Mouse (Mus musculus) spleen, postnatal 14 days (tissue): ENCODE measurements around the gene Dgkh.
"Not testable (repeated sequence)": the region's sequence is repeated elsewhere in the genome, so short reads cannot be mapped to it uniquely, and the experiment has no call there.

Experiments used
- DNase-seq, 2 experiments: peaks; one replicate each; pipeline ENCODE4 v3.0.0; 2021 to 2022; ENCODE audit warnings: low spot score in 2 of 2

The Dgkh gene

DNA sequence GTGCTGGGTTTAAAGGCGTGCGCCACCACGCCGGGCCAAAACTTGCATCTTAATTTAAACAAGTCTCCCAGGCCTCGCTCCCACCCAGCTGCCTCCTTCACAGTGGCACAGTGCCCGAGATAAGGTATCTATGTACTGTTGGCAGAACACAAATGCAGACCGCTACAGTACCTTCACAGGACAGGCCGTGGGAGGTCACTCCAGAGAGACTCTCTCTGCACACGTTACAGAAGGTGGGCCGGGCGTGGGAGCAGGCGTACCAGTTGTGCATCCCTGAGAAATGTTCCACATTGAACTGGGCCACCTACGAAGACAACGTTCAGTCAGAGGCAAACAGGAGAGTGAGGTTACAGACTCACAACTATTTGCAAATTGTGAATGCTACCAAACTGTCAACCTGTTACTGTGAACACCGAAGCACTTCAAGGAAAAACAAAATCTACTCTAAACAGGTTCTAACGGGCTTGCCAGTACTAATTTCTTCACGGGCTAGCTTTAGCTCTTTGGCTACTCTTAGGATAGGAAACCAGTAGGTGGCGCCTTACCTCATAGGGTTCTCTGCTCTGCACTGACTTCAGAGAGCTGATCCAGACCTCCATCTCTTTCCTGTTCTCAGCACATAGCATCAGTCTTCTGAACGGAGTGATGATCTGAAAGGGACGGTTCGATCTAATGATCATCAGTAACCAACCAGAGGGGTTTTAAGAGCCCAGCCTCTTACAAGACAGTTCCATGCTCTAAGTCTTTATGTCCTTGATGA, 104.9 kb downstream of the Dgkh start:
- DNase-seq: peak in 1 of 2 experiments; percentile 8

DNA sequence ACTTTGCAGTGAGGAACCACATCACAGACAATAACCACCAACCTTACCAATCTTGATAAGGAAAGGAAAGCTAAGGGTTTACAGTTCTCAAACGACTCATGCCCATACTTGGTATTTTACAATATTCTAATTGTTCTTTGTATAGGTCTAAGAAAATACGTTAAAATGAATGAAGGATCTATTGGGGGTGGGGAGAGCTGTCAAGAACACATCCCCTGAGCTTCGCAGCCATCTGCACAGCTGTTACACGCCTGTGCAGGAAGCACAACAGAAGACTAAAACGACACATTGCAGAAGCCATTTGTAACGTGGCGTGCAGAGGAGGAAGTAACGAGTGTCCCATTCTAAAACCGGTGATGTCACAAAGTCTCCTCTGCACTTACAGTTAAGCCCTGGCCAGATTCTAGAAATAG, 113.7 kb downstream of the Dgkh start:
- no peak for DNase-seq

DNA sequence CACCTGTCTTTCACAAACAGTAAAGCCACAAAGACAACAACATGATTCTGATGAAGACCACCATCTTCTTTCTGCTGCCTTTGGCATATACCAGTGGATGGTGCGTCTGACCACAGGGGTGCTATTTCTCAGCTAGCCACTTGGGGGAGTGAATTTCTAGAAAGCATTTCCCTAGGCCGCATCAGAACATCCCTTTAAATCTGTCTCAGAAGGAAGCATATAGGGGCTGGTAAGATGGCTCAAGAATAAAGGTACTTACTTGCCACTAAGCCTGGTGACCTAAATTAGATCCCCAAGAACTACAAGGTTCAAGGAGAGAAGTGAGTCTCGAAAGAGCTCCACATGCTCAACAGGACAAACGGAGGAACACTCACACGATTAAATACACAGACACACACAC, 119.0 kb downstream of the Dgkh start:
- DNase-seq: no peak

DNA sequence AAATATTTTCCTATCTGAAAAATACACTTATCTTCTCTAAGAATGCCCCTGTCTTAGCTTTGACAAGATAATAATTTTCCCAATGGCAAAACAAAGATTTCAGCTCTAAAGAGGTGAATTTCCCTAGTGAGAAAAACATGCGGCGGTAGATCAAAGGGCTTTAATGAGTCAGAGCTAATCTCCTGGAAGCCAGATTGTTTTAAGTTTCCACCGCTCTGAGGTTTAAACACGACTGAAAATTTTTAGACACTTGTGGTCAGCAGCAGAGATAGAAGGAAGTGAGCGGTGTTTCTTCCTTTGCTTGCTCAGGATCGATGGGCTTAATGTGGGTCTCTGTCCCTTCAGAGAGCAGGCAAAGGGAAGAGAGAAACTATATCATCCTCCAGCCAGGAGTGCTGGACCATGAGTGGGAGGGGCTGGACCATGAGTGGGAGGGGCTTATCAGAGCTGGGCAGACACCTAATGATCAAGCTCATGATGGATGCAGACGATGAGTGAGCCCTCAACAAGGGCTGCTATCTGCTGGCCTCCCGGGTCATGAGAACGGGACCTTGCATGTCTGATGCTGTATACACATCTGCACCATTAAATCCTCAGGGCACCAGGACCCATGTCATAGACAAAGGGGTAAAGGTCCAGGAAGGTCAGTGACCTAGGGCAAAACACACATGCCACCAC, 120.3 kb downstream of the Dgkh start:
- DNase-seq: no peak

DNA sequence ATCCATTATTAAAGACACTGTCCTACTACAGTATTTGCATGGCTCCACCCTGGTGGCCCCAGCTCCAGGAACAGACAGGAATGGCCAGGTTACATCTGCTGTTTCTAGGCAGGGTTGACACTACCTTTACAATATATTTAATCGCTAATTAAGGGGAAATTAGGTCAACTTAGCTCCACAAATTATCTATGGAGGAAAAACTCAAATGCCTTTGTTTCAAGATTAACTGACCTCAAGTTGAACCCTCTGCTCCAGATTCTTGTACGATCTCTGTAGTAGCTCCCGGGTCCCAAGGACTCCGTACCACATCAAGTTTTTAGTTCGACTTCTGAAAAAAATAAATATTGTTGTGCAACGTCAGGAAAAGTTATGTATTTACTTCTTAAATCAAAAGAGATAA, 137.7 kb downstream of the Dgkh start:
- DNase-seq: no peak

DNA sequence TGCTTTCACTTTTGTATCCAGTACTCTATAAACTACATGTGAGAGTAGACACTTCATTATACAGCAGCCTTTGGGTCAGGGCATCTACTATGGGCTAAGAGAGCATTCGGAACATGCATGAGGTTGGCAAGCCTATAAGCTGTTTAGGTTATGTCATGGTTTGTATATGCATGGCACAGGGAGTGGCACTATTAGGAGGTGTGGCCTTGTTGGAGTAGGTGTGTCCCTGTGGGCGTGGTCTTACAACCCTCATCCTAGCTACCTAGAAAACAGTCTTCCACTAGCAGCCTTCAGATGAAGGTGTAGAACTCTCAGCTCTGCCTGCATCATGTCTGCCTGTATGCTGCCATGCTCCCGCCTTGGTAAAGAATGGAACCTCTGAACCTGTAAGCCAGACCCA, 139.6 kb downstream of the Dgkh start:
- no peak for DNase-seq

DNA sequence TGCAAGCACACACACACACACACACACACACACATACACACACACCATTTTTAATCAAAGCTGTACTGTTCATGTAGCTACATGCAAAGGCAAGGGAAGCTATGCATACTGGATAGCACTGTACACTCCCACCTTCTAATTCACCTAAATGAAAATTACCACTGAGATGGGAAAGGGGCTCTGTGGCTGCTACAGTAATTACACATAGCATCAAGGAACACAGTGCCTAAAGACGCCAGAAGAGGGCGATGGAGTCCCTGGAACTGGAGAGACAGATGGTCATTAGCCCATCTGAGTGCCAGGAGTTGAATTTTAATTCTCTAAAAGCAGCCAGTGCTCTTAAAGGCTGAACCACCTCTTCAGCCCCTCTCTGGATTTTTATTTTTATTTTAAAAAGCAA, 142.2 kb downstream of the Dgkh start:
- DNase-seq: peak in 1 of 2 experiments; percentile 5

DNA sequence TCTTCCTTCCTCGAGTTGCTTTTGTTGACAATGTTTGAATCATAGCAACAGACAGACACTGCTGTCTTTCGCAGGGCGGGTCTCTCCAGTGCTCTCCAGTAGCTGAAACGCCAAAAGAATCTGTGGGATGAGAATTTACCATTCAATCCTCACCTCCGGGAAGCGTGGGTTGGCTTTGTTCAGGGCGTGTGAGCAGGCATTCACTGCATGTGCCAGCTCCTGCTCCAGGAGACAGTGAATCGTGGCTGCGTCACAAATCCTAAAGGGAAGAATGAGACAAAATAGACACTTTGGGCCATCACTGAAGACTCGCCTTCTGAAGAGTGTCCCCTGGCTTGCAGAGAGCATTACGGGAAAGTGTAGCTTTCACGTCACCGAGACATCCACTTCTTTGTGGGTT, 148.4 kb downstream of the Dgkh start:
- DNase-seq: no peak

DNA sequence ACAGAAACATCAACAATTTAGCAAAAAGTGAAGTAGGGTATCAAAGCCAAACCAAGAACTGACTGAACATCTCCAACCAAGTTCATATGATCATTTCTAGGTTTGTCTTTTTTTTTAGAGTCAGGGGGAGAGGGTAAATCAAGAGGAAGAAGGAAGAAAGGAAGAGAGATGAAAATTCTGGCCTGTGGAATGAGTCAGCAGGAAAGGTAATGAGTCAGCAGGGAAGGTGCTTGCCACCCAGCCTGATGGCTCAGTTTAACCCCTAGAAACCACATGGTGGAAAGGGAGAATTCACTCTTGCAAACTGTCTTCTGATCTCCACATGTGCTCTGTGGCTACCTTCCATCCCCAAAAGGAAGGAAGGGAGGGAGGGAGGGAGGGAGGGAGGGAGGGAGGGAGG, 149.4 kb downstream of the Dgkh start:
- no peak for DNase-seq

DNA sequence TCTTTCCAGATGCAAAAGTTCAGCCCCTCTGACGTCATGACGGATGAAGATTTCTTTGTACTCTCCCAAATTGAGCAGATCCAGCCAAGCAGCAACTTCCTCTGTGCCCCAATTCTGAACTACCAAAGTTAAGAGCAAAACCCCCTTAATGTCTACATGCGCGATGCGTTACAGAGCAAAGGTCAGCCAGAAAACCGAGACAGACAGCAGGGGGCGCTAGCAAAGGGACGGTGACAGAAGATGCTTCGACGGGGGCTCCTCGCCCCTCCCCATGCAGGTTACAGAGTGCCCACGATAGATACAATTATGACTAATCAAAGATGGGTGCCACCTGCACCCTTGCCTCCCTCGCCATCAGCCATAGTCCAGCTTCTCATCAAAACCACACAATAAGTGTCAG, 156.7 kb downstream of the Dgkh start:
- no peak for DNase-seq

DNA sequence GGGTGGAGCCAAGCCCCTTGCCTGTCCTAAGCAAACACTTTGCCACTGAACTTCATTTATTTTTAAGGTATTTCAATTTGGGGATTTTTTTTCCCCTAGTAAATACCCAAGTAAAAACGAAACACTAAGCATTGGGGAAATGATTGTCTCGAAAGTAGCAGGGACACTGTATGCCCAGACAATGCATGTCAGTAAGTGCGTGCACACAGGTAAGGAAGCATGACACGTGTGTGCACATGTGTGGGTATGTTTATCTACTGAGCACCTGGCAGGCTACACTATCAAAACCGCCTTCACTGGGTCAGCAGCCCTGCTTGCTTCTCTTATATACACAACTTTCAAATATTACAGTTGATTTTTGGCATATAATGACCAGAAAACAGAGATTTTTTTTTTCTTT, 164.2 kb downstream of the Dgkh start:
- DNase-seq: no peak

DNA sequence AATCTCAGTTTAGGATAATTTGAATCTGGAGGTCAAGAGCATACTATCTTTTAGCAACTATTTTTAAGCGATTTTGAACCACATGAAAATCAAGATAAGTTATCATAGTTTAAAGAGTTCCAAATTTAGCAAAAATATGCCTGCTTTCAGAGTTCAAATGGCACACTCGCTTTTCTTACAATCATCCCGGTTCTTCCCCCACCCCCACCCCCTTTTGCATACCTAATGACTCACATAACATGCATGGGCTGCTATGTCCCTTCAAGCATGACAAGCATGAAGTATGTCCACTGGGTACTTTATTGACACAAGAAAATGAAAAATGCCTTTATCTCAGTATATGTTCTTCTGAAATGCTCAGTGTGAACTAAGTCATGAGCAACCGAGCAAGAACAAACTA, 166.1 kb downstream of the Dgkh start:
- DNase-seq: no peak

DNA sequence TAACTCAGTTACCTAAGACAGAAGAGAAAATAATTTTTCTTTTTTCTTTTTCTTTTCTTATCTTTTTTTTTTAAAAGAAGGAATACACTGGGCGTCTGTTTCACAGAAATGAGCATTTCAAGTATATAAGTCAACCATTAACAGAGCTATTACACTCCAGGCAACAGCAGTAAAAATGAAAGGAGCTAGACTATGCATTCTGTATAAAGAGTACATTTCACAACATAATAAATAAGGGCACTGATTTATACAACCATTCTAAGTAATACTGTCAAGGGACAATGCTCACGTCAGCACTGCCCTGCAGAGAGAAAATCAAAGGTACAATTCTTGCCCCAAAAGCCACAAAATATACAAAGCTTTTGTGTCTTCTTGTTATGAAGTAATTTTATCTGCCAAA, 168.3 kb downstream of the Dgkh start:
- DNase-seq: no peak

DNA sequence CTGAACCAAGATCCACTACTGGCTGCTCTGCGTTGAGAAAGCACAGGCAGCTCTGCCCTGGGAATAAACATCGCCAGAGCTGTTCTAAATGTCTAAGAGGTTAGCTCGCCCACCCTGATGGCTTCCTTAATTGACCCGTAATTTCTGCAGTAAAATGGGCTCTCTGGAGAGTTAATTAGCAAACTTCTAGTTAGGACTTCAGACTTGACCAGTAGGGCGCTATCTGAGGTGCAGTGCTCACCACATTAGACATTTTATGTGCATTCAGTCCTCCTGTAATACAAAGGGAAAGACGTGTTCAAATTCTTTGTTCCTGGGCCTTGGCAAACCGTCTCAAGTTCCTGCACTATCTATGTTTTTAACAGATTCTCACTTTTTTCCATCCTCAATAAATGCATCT, 169.4 kb downstream of the Dgkh start:
- DNase-seq: no peak

DNA sequence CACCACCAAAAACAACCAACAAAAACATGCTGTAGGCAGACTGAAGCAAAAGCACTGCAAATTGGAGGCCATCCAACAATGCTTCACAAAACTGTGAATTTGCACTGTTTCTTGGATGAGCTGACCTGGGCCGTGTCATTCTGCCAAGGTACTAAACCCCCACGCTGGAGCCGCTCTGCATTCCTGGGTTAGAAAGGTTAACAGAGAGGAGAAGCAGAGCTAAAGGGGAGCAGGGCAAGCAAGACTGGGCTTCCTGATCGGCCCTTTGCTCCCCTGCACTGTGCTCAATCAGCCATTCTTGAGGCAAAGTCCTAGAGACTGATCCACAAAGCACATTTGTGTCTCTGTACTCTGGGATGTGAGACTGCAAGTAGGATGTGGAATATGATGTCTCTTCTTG, 170.5 kb downstream of the Dgkh start:
- DNase-seq: no peak

DNA sequence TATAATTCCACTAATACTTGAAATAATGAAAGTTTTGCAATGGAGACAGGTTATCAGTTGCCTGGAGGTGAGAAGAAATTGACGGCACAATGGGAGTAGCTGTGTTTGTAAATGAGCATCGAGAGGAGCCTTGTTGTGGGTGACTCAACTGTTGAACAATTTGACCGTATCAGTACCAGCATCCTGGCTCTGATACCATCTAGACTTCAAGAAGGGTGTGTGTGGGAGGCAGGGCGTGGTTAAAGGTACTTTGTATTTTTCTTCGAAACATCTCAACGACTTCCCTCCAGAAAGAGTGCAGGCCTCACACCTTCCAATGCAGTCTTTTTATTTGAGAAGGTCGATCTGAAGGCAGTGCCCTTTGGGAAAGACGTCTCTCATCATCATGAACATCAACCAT, 173.5 kb downstream of the Dgkh start:
- DNase-seq: no peak

DNA sequence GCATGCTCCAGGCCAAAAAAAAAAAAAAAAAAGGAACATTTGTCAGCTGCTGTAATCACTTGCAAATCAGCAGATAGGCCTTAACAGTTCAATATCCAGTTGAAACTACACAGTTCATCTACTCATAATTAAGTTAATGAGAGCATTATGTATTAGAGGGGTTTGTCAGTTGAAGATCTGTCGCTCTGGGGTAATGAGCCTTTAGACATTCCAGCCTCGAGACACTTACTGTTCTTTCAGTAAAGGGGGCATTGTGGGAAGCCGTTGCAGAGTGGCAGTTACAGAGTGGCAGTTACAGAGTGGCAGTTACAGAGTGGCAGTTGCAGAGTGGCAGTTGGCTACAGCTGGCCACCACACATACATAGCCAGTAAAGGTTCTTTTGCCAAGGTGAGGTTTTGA, 177.7 kb downstream of the Dgkh start:
- not testable (repeated sequence) for DNase-seq

DNA sequence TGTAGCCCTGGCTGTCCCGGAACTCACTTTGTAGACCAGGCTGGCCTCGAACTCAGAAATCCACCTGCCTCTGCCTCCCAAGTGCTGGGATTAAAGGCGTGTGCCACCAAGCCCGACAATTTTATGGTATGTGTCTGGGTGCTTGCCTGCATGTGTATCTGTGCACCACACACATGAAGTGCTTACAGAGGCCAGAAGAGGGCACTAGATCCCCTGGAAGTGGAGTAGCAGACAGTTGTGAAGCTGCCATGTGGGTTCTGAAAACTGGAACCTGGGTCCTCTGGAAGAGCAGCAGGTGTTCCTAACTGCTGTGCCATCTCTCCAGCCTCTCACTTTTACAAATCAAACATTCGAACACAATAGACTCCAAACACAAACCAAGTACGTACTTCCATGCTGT, 178.9 kb downstream of the Dgkh start:
- DNase-seq: no peak

DNA sequence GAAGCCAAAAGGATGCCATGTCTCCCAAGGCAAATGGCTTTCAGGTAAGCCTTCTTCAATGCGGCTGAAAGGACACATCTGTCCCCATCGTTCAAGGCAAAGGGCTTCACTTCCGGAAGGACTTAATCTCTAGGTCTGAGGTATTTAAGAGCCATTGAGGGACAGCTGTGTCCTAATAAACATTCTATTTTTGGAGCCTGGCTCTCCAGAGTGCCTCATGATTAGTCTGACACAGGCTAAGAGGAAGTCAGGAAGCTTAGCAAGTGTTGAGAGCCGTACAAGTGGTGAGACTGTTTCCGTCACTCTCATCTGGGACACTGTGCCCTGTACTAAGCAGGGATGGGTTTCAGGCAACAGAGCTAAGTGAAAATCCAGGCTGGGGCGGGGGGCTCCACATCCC, 183.8 kb downstream of the Dgkh start:
- no peak for DNase-seq

DNA sequence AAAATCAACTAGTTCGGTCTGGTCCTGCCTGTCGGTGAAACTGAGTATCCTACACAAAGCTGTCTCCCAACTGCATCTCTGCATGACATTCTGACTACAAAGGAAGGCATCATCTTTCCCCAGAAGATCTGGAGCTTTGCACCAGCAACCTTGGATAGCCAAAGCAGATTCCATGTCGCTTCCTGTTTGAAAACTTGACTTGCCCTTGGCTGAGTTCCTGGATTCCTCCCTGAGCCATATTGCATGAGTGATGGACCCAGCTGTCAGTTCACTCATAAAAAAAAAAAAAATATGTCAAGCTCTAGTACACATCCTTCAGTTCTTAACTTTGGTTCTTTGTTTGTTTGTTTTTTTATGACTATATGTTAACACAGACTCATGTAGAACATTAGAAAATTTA, 191.3 kb downstream of the Dgkh start:
- DNase-seq: no peak

DNA sequence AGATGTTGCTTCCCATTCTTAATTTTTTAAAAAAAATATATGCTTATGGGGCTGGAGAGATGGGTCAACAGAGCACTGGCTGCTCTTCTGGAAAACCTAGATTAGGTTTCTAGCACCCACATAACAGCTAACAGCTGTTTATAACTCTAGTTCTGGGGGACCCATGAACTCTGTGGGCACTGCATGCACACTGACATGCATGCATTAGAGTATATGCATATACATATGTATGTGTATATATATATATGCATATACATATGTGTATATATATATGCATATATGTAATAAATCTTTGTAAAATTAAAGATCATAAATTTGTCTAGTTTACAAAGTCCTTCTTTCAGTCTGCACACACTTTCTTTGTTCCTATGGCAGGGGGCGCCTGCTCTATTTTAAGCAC, 192.8 kb downstream of the Dgkh start:
- no peak for DNase-seq

DNA sequence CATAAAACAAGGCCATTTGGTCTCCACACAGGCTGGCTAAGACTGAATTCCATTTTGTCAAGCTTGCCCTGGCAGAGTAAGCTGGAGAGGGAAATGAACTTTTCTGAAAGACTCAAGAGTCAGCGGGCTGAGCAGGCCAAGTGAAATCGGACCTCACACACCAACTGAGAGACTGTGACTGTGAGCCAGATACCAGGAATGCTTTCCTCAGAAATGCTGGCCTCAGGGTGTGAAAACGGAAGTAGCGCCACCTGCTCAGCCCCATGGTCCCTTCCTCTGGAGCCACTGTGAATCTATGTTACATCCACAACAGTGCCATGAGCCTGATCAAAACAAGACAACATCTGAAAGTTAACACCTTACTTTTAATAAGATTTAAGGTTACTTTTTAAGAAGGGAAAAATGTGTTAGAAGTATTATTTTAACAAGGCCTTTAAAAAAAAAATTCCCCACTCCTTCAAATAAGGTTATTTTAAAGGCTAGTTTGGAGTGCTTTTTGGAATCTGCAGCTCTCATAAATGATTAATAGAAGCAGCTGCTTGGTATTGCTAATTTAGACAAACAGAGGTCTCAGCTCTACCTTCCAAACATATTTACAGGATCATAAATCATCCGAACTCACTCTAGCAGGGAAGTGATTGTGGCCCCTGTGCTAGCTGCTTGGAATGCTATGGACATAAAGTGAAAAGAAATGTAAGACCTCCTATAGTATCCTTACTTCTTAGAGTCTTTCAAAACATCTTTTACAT, 193.8 kb downstream of the Dgkh start:
- DNase-seq: no peak

DNA sequence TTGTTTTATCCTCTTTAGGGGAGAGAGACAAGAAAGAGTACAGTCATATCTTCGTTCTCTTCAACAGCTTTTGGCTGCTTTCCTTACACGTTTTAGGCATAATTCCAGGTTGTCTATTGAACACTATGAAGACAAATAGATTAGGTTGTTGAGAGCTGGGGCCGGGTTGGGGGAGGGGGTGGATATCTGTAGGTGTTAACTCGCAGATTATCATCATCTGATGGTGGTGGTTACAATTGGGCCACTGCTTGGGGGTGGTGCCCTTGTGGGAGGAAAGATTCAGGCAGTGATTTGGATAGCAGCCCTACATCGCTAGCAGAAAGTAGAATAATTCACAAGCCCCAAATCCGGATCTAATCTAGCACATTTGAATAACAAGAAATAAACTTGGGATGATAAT, 195.0 kb downstream of the Dgkh start:
- no peak for DNase-seq
